Mouse (Mus musculus): ENCODE results near the gene Cers5. TPM values are rescaled to one million over a fixed set of nuclear protein-coding genes. Genes with fewer than 3 reads are reported as not detected.

Gene Cers5
- total and polyA plus RNA-seq, 3 experiments = 0.45 to 6.1 (median 0.77) TPM

GRCm38 (mm10) chr15:99772925-99773324 is 240 bp upstream of the Cers5 start:
- TF ChIP-seq GATA2 (IDR thresholded peaks at IDR 0.05; ENCODE audit: borderline replicate concordance, low read depth, low read length) (no peak), POLR2AphosphoS5 (IDR thresholded peaks at IDR 0.05; ENCODE audit: insufficient replicate concordance, low read depth, low read length) (no peak), TAL1 (conservative IDR thresholded peaks at IDR 0.05; ENCODE audit: low read depth, low read length) (no peak), CTCF (IDR thresholded peaks at IDR 0.05; ENCODE audit: low read depth, low read length) (no peak), GATA1 (IDR thresholded peaks at IDR 0.05; ENCODE audit: borderline replicate concordance, low read length) (no peak)
- Histone ChIP-seq H3K27me3 (ENCODE audit: insufficient read depth, low read length) (peaks cover 18% of the 10 kb centered on the region), H3K36me3 (replicated peaks) (no peaks in the 10 kb centered on the region), H3K4me3 (ENCODE audit: low read depth, low read length) (no peak overlapping the region), H3K4me1 (ENCODE audit: insufficient read depth, low read depth, low read length) (peaks cover 29% of the 10 kb centered on the region), H3K9me3 (replicated peaks) (no peaks in the 10 kb centered on the region)
- DNase-seq (ENCODE audit: low spot score) = no peak
- no peak for ATAC-seq (ENCODE audit: extremely low read depth, insufficient number of reproducible peaks, low FRiP score, poor library complexity, severe bottlenecking)

GRCm38 (mm10) chr15:99772277-99772880 is 306 bp downstream of the Cers5 start:
- no peak for TF ChIP-seq TAL1 (conservative IDR thresholded peaks at IDR 0.05; ENCODE audit: low read depth, low read length)
- peak overlapping the region; percentile 76 for H3K4me3 ChIP-seq (ENCODE audit: low read depth, low read length)
- peaks cover 32% of the 10 kb centered on the region for H3K4me1 ChIP-seq (ENCODE audit: insufficient read depth, low read depth, low read length)
- no peaks in the 10 kb centered on the region for H3K36me3 ChIP-seq (replicated peaks)
- peaks cover 18% of the 10 kb centered on the region for H3K27me3 ChIP-seq (ENCODE audit: insufficient read depth, low read length)
- H3K9me3 ChIP-seq (replicated peaks) = no peaks in the 10 kb centered on the region
- peak; percentile 72 for DNase-seq (ENCODE audit: low spot score)
- ATAC-seq (ENCODE audit: extremely low read depth, insufficient number of reproducible peaks, low FRiP score, poor library complexity, severe bottlenecking) = peak; percentile 72

GRCm38 (mm10) chr15:99771601-99772276 is 946 bp downstream of the Cers5 start:
- peaks cover 34% of the 10 kb centered on the region for H3K4me1 ChIP-seq (ENCODE audit: insufficient read depth, low read depth, low read length)
- DNase-seq (ENCODE audit: low spot score) (no peak), ATAC-seq (ENCODE audit: extremely low read depth, insufficient number of reproducible peaks, low FRiP score, poor library complexity, severe bottlenecking) (no peak)
- no peaks in the 10 kb centered on the region for H3K36me3 ChIP-seq (replicated peaks)
- peaks cover 15% of the 10 kb centered on the region for H3K27me3 ChIP-seq (ENCODE audit: insufficient read depth, low read length)
- H3K9me3 ChIP-seq (replicated peaks) = no peaks in the 10 kb centered on the region
- peak overlapping the region; percentile 76 for H3K4me3 ChIP-seq (ENCODE audit: low read depth, low read length)
- no peak for TF ChIP-seq CTCF (IDR thresholded peaks at IDR 0.05; ENCODE audit: low read depth, low read length)
- no peak for TF ChIP-seq GATA2 (IDR thresholded peaks at IDR 0.05; ENCODE audit: borderline replicate concordance, low read depth, low read length)
- TF ChIP-seq TAL1 (conservative IDR thresholded peaks at IDR 0.05; ENCODE audit: low read depth, low read length) = no peak
- no peak for TF ChIP-seq POLR2AphosphoS5 (IDR thresholded peaks at IDR 0.05; ENCODE audit: insufficient replicate concordance, low read depth, low read length)
- no peak for TF ChIP-seq GATA1 (IDR thresholded peaks at IDR 0.05; ENCODE audit: borderline replicate concordance, low read length)

- no peak for TF ChIP-seq POLR2AphosphoS5 (IDR thresholded peaks at IDR 0.05; ENCODE audit: insufficient replicate concordance, low read depth, low read length)
- no peak for TF ChIP-seq CTCF (IDR thresholded peaks at IDR 0.05; ENCODE audit: low read depth, low read length)
- TF ChIP-seq GATA1 (IDR thresholded peaks at IDR 0.05; ENCODE audit: borderline replicate concordance, low read length) = no peak
- no peak for TF ChIP-seq TAL1 (conservative IDR thresholded peaks at IDR 0.05; ENCODE audit: low read depth, low read length)
- no peak for TF ChIP-seq GATA2 (IDR thresholded peaks at IDR 0.05; ENCODE audit: borderline replicate concordance, low read depth, low read length)
- H3K4me1 ChIP-seq (ENCODE audit: insufficient read depth, low read depth, low read length) = peaks cover 34% of the 10 kb centered on the region
- no peak for ATAC-seq (ENCODE audit: extremely low read depth, insufficient number of reproducible peaks, low FRiP score, poor library complexity, severe bottlenecking)
These were observed 1.6 kb downstream of the Cers5 start for GRCm38 (mm10) chr15:99771004-99771500.

GRCm38 (mm10) chr15:99768761-99769160 is 3.9 kb downstream of the Cers5 start:
- DNase-seq (ENCODE audit: low spot score) (no peak), ATAC-seq (ENCODE audit: extremely low read depth, insufficient number of reproducible peaks, low FRiP score, poor library complexity, severe bottlenecking) (no peak)
- no peak for TF ChIP-seq GATA2 (IDR thresholded peaks at IDR 0.05; ENCODE audit: borderline replicate concordance, low read depth, low read length)
- no peak for TF ChIP-seq GATA1 (IDR thresholded peaks at IDR 0.05; ENCODE audit: borderline replicate concordance, low read length)
- TF ChIP-seq POLR2AphosphoS5 (IDR thresholded peaks at IDR 0.05; ENCODE audit: insufficient replicate concordance, low read depth, low read length) = no peak
- TF ChIP-seq TAL1 (conservative IDR thresholded peaks at IDR 0.05; ENCODE audit: low read depth, low read length) = no peak
- no peak for TF ChIP-seq CTCF (IDR thresholded peaks at IDR 0.05; ENCODE audit: low read depth, low read length)
- Histone ChIP-seq H3K36me3 (replicated peaks) (no peaks in the 10 kb centered on the region), H3K9me3 (replicated peaks) (no peaks in the 10 kb centered on the region), H3K4me3 (ENCODE audit: low read depth, low read length) (no peak overlapping the region), H3K4me1 (ENCODE audit: insufficient read depth, low read depth, low read length) (peaks cover 32% of the 10 kb centered on the region), H3K27me3 (ENCODE audit: insufficient read depth, low read length) (peaks cover 15% of the 10 kb centered on the region)

More at GRCm38 (mm10) chr15:99771004-99771500, 1.6 kb downstream of the Cers5 start:
- H3K36me3 ChIP-seq (replicated peaks) = no peaks in the 10 kb centered on the region
- peak; percentile 11 for DNase-seq (ENCODE audit: low spot score)
- no peaks in the 10 kb centered on the region for H3K9me3 ChIP-seq (replicated peaks)
- no peak overlapping the region; the same call in 1 of the 2 replicates for H3K4me3 ChIP-seq (ENCODE audit: low read depth, low read length)
- peaks cover 15% of the 10 kb centered on the region for H3K27me3 ChIP-seq (ENCODE audit: insufficient read depth, low read length)

- Histone ChIP-seq H3K9me3 (replicated peaks) (no peaks in the 10 kb centered on the region), H3K27me3 (ENCODE audit: insufficient read depth, low read length) (peaks cover 12% of the 10 kb centered on the region), H3K4me1 (ENCODE audit: insufficient read depth, low read depth, low read length) (peaks cover 30% of the 10 kb centered on the region), H3K4me3 (ENCODE audit: low read depth, low read length) (no peak overlapping the region), H3K36me3 (replicated peaks) (no peaks in the 10 kb centered on the region)
- ATAC-seq (ENCODE audit: extremely low read depth, insufficient number of reproducible peaks, low FRiP score, poor library complexity, severe bottlenecking) (no peak), DNase-seq (ENCODE audit: low spot score) (no peak)
- TF ChIP-seq GATA2 (IDR thresholded peaks at IDR 0.05; ENCODE audit: borderline replicate concordance, low read depth, low read length) (no peak), TAL1 (conservative IDR thresholded peaks at IDR 0.05; ENCODE audit: low read depth, low read length) (no peak), POLR2AphosphoS5 (IDR thresholded peaks at IDR 0.05; ENCODE audit: insufficient replicate concordance, low read depth, low read length) (no peak), CTCF (IDR thresholded peaks at IDR 0.05; ENCODE audit: low read depth, low read length) (no peak), GATA1 (IDR thresholded peaks at IDR 0.05; ENCODE audit: borderline replicate concordance, low read length) (no peak)
These were observed 5.2 kb downstream of the Cers5 start for GRCm38 (mm10) chr15:99767467-99767866.
